Mouse (Mus musculus): ENCODE measurements at regions not wholly inside any gene's neighbourhood (a gene's known extent, or its start where the extent isn't known, plus 50 kb on each side); places are given as distances from the start of the nearest gene placed in this dataset.

GRCm38 (mm10) chr12:109910966-109911495 lies 310.9 kb upstream of the Rtl1 start:
- TF ChIP-seq POLR2A (IDR thresholded peaks at IDR 0.05; ENCODE audit: control insufficient read depth, extremely low read depth, insufficient read depth, low read length, poor library complexity) = no peak
- no peak for TF ChIP-seq CTCF (IDR thresholded peaks at IDR 0.05; ENCODE audit: borderline replicate concordance, control insufficient read depth, extremely low read depth, insufficient read depth, low read length, poor library complexity)

All from thymus, adult 2 months (tissue).